9 mouse cellular contexts compared by ENCODE assay signal in genomic region chr7:107747954-107748353, GRCm38 (mm10). TPM values are rescaled to one million over a fixed set of nuclear protein-coding genes. Genes with fewer than 3 reads are reported as not detected.
DNase-seq lines count a peak whose midpoint lies in the region; ATAC-seq and TF ChIP-seq lines count a peak whose summit lies in the region.
"Had no signal": no experiment of that assay in that cellular context is flagged by ENCODE, and none has a peak within 500 bp of the region (broad histone marks: within the 10 kb centered on the region; RNA-seq: fewer than 3 reads in every experiment).

No protein-coding gene starts in this region.

- 13% methylated on average over 2 of the region's 2 CpGs for WGBS in forebrain, embryonic 12.5 days

- TF ChIP-seq CTCF in brain, embryonic 14.5 days (IDR thresholded peaks at IDR 0.05; ENCODE audit: borderline replicate concordance, extremely low read depth, insufficient read depth, insufficient read length) = peak; percentile 67; the same call in 1 of the 2 replicates

- peak; percentile 25 for DNase-seq in cerebellum, adult 11 months
- peak; percentile 72 for DNase-seq in brain, embryonic 14.5 days (ENCODE audit: low read depth)
- peak; percentile 50 for DNase-seq in kidney, postnatal 14 days
- peak; percentile 73 for DNase-seq in lung, postnatal 14 days
- DNase-seq in skeletal muscle tissue, adult 2 months (ENCODE audit: low read depth, low spot score) = peak; percentile 47

- no peak overlapping the region for H3K27ac ChIP-seq in forebrain, embryonic 12.5 days
- H3K27ac ChIP-seq: heart, embryonic 13.5 days had no signal

- H3K9me3 ChIP-seq in forebrain, embryonic 12.5 days = no peaks in the 10 kb centered on the region
- H3K9me3 ChIP-seq: heart, embryonic 13.5 days had no signal

- H3K9ac ChIP-seq in forebrain, embryonic 12.5 days = no peak overlapping the region
- H3K9ac ChIP-seq: heart, embryonic 13.5 days had no signal

- H3K4me2 ChIP-seq in forebrain, embryonic 12.5 days = no peak overlapping the region
- H3K4me2 ChIP-seq: heart, embryonic 13.5 days had no signal

- H3K4me3 ChIP-seq in forebrain, embryonic 12.5 days (replicated peaks) = no peak overlapping the region
- H3K4me3 ChIP-seq: heart, embryonic 13.5 days had no signal

- H3K27me3 ChIP-seq in forebrain, embryonic 12.5 days = no peaks in the 10 kb centered on the region
- H3K27me3 ChIP-seq: heart, embryonic 13.5 days had no signal

- ATAC-seq in cerebellum, adult (ENCODE audit: insufficient number of reproducible peaks, low FRiP score, low TSS enrichment) = no peak
- peak; percentile 47 for ATAC-seq in CD4-positive, CD25-positive, alpha-beta regulatory T cell, adult 4 months
- peak; percentile 33; the same call in 1 of the 2 replicates for ATAC-seq in forebrain, embryonic 12.5 days (ENCODE audit: low FRiP score)

- no peaks in the 10 kb centered on the region for H3K36me3 ChIP-seq in forebrain, embryonic 12.5 days (replicated peaks)

- H3K4me1 ChIP-seq in forebrain, embryonic 12.5 days = no peaks in the 10 kb centered on the region
- H3K4me1 ChIP-seq: heart, embryonic 13.5 days had no signal

- TF ChIP-seq POLR2A in brain, embryonic 14.5 days (IDR thresholded peaks at IDR 0.05; ENCODE audit: borderline replicate concordance, extremely low read depth, insufficient read depth, insufficient read length, poor library complexity, severe bottlenecking) = no peak

RNA-seq across cellular contexts. Expression of gene Cyb5r2, which starts 9.9 kb away (rescaled TPM):
- polyA plus RNA-seq in CD4-positive, CD25-positive, alpha-beta regulatory T cell, adult 4 months (2017; shearing (Covaris generic)) = not detected
- polyA plus RNA-seq in brain, embryonic 14.5 days (2012; rRNA removed) = 0.11 and 0.14 TPM in 2 replicates
- polyA plus RNA-seq in forebrain, embryonic 12.5 days (2016; fragmentation: Nextera tagmentation; extraction: Ambion mirVana) = 0.17 TPM in 1 of 2 replicates, not detected in the other

RNA-seq across cellular contexts. Expression of gene Ovch2, which starts 53.1 kb away (rescaled TPM):
- not detected for polyA plus RNA-seq in CD4-positive, CD25-positive, alpha-beta regulatory T cell, adult 4 months (2017; shearing (Covaris generic))
- 0.04 TPM in 1 of 2 replicates, not detected in the other for polyA plus RNA-seq in brain, embryonic 14.5 days (2012; rRNA removed)
- polyA plus RNA-seq in forebrain, embryonic 12.5 days (2016; fragmentation: Nextera tagmentation; extraction: Ambion mirVana) = not detected in 2 replicates
- polyA plus RNA-seq: heart, embryonic 13.5 days had no signal
